Mouse (Mus musculus) liver, adult 2 months (tissue): ENCODE measurements at regions not wholly inside any gene's neighbourhood (a gene's known extent, or its start where the extent isn't known, plus 50 kb on each side); places are given as distances from the start of the nearest gene placed in this dataset.

Experiments
- CTCF ChIP-seq: fragments of 200-500 bp; IDR thresholded peaks from 2 replicates; pipeline ENCODE4 v1.5.1; 2011; ENCODE audit warnings: low read depth, low read length, control low read depth
- POLR2A ChIP-seq: fragments of 200-500 bp; IDR thresholded peaks from 2 replicates; pipeline ENCODE4 v1.6.1; 2011; ENCODE audit warnings: low read length, control low read depth; ENCODE audit not compliant: insufficient read depth; ENCODE audit errors: extremely low read depth

DNA sequence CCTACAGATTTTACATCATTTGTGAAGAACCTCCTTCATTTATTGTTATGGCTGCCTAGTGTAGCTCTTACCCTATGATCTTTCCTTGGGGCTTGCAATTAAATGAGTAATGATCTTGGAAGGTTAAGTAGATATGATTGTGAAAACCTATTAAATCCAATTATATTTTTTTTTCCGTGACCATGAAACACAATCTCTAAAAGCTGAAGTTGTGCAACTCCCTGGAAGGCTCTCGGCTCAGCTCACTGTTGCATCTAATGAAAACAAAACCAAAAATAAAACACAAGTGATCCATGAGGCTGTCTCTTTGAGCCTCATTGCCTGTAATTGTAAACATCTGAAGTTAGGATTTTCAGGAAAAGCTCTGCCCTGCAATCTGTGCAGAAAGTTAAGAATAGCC is 169.7 kb upstream of the Prdm1 start:
- no peak for TF ChIP-seq CTCF
- no peak for TF ChIP-seq POLR2A
